Mouse (Mus musculus) lung, adult 2 months (tissue): ENCODE data around the gene Clic3.

Source experiments
- CTCF ChIP-seq: fragments of 200-500 bp; IDR thresholded peaks from 2 replicates; pipeline ENCODE4 v1.5.1; 2011; ENCODE audit warnings: mild to moderate bottlenecking, low read length, control low read depth; ENCODE audit not compliant: insufficient read depth
- POLR2A ChIP-seq: fragments of 200-500 bp; IDR thresholded peaks from 2 replicates; pipeline ENCODE4 v1.6.1; 2011; ENCODE audit warnings: low read depth, mild to moderate bottlenecking, control low read depth, low read length, borderline replicate concordance; ENCODE audit errors: extremely low read depth

GRCm38 (mm10) chr2:25417426-25417825 is 39.2 kb upstream of the Clic3 start:
- TF ChIP-seq POLR2A (no peak), CTCF (no peak)
